Mouse (Mus musculus): ENCODE data around the gene Gm4778.

GRCm38 (mm10) chr3:94275991-94276390, 12.2 kb downstream of the Gm4778 start:
- no peak for TF ChIP-seq CTCF (IDR thresholded peaks at IDR 0.05; ENCODE audit: borderline replicate concordance, extremely low read depth, insufficient read depth, insufficient read length)
- TF ChIP-seq POLR2A (IDR thresholded peaks at IDR 0.05; ENCODE audit: borderline replicate concordance, extremely low read depth, insufficient read depth, insufficient read length, poor library complexity, severe bottlenecking), result no peak

All from brain, embryonic 14.5 days (tissue).